Mouse (Mus musculus) myocyte (in vitro differentiated cells): Measurements from ENCODE around the gene Ppp4r3b.

Source experiments
- CEBPB ChIP-seq: IDR thresholded peaks from 2 replicates; pipeline ENCODE4 v1.6.1; 2011; ENCODE audit warnings: mild to moderate bottlenecking, moderate library complexity; ENCODE audit not compliant: poor library complexity, insufficient read depth, severe bottlenecking
- E2F4 ChIP-seq: IDR thresholded peaks from one replicate; pipeline ENCODE4 v1.6.1; 2011; ENCODE audit warnings: mild to moderate bottlenecking, control low read depth, moderate library complexity; ENCODE audit not compliant: insufficient read depth
- MAX ChIP-seq: IDR thresholded peaks from one replicate; pipeline ENCODE4 v1.6.1; 2011; ENCODE audit warnings: low read depth, mild to moderate bottlenecking, control low read depth
- MYOD1 ChIP-seq, 3 experiments: IDR thresholded peaks; one replicate each; pipeline ENCODE4 v1.6.1; 2011; ENCODE audit warnings: control low read depth in 2 of 3, low read depth in 2 of 3, mild to moderate bottlenecking in 2 of 3, moderate library complexity in 1 of 3; ENCODE audit not compliant: insufficient read length in 2 of 3, control insufficient read depth in 1 of 3
- POLR2A ChIP-seq: IDR thresholded peaks from one replicate; pipeline ENCODE4 v1.6.1; 2011; ENCODE audit warnings: low read depth, mild to moderate bottlenecking, control low read depth, moderate library complexity; ENCODE audit not compliant: insufficient read length
- POLR2AphosphoS2 ChIP-seq: IDR thresholded peaks from one replicate; pipeline ENCODE4 v1.6.1; 2011; ENCODE audit warnings: low read depth, control low read depth; ENCODE audit not compliant: insufficient read length
- SRF ChIP-seq: IDR thresholded peaks from one replicate; pipeline ENCODE4 v1.6.1; 2011; ENCODE audit warnings: low read depth; ENCODE audit not compliant: control insufficient read depth, insufficient read length
- TCF3 ChIP-seq: IDR thresholded peaks from one replicate; pipeline ENCODE4 v1.6.1; 2011; ENCODE audit warnings: low read depth, control low read depth; ENCODE audit not compliant: insufficient read length
- USF1 ChIP-seq: IDR thresholded peaks from one replicate; pipeline ENCODE4 v1.6.1; 2011; ENCODE audit warnings: low read depth, mild to moderate bottlenecking, control low read depth, moderate library complexity

GRCm38 (mm10) chr11:29148901-29149300 lies 23.8 kb upstream of the Ppp4r3b start:
- no peak for TF ChIP-seq POLR2A
- no peak for TF ChIP-seq MYOD1 (IDR thresholded peaks at IDR 0.05; ENCODE audit: control insufficient read depth in 1 of 3, insufficient read length in 2 of 3, low read depth in 2 of 3)
- no peak for TF ChIP-seq MAX
- TF ChIP-seq E2F4: no peak
- TF ChIP-seq TCF3: no peak
- no peak for TF ChIP-seq CEBPB
- TF ChIP-seq SRF: no peak
- no peak for TF ChIP-seq USF1
- TF ChIP-seq POLR2AphosphoS2: no peak
